Mouse (Mus musculus): ENCODE measurements around the gene Mcemp1.

- TF ChIP-seq CTCF (IDR thresholded peaks at IDR 0.05; ENCODE audit: control insufficient read depth, insufficient read depth, low read length) (no peak), POLR2A (IDR thresholded peaks at IDR 0.05; ENCODE audit: borderline replicate concordance, control insufficient read depth, low read depth, low read length) (no peak)
Measured at GRCm38 (mm10) chr8:3625445-3625844, 40.1 kb upstream of the Mcemp1 start, which contains the start of gene Pcp2.
